Mouse (Mus musculus) lung, postnatal 0 days (tissue): ENCODE measurements around the gene Tmem209.

Source experiments
- CTCF ChIP-seq: IDR thresholded peaks from 2 replicates; pipeline ENCODE4 v1.5.1; 2016; ENCODE audit warnings: antibody characterized with exemption, mild to moderate bottlenecking
- EP300 ChIP-seq: IDR thresholded peaks from 2 replicates; pipeline ENCODE4 v1.6.1; 2016; ENCODE audit warnings: antibody characterized with exemption, mild to moderate bottlenecking, control low read depth

DNA sequence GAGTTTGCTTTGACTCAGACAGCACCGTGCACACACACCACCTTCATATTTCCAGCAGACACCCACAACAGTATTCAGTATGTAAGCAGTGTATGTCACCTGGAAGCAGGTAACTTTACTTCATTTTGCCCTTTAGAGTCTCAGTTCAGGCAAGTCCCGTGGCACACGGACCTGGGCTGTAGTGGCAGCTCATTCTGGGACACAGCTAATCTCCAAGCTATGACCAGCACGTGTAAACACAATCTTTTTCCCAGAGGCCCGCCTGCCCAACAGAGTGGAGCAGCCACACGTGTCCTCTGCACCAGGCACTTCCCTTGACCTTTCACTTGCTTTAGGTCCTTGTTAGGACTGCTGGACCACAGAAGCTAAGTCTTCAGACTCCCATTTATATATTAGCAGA lies 23.1 kb downstream of the Tmem209 start:
- TF ChIP-seq CTCF (no peak), EP300 (no peak)
